Mouse (Mus musculus): ENCODE data around the gene Gm9195. TPM values are rescaled to one million over a fixed set of nuclear protein-coding genes. Genes with fewer than 3 reads are reported as not detected.

The Gm9195 gene
- polyA plus RNA-seq, 1 experiment: not detected

GRCm38 (mm10) chr14:72466384-72466783 is 25.3 kb downstream of the Gm9195 start:
- Histone ChIP-seq H3K36me3 (ENCODE audit: control insufficient read depth, insufficient read depth) (no peaks in the 10 kb centered on the region), H3K27me3 (ENCODE audit: control insufficient read depth, insufficient read depth, insufficient read length) (peaks cover 34% of the 10 kb centered on the region), H3ac (ENCODE audit: control insufficient read depth, insufficient read length, low read depth) (no peak overlapping the region), H3K79me3 (ENCODE audit: low read depth) (no peaks in the 10 kb centered on the region), H3K79me2 (ENCODE audit: control insufficient read depth, insufficient read depth) (no peaks in the 10 kb centered on the region), H3K4me3 (ENCODE audit: insufficient read depth, poor library complexity, severe bottlenecking) (no peak overlapping the region)
- TF ChIP-seq MYOD1 (IDR thresholded peaks at IDR 0.05; ENCODE audit: control insufficient read depth, insufficient read length, low read depth) (no peak), MYOG (IDR thresholded peaks at IDR 0.05; ENCODE audit: control insufficient read depth, extremely low read depth, insufficient read length) (no peak), CTCF (IDR thresholded peaks at IDR 0.05; ENCODE audit: control insufficient read depth, insufficient read depth, insufficient read length) (no peak), USF1 (IDR thresholded peaks at IDR 0.05; ENCODE audit: low read depth) (no peak), MAX (IDR thresholded peaks at IDR 0.05) (no peak), CEBPB (IDR thresholded peaks at IDR 0.05; ENCODE audit: low read depth) (no peak), FOSL1 (IDR thresholded peaks at IDR 0.05; ENCODE audit: insufficient read depth, low read length, poor library complexity, severe bottlenecking) (no peak)

GRCm38 (mm10) chr14:72461591-72461990 is 30.0 kb downstream of the Gm9195 start:
- TF ChIP-seq USF1 (IDR thresholded peaks at IDR 0.05; ENCODE audit: low read depth) (no peak), FOSL1 (IDR thresholded peaks at IDR 0.05; ENCODE audit: insufficient read depth, low read length, poor library complexity, severe bottlenecking) (no peak), CEBPB (IDR thresholded peaks at IDR 0.05; ENCODE audit: low read depth) (no peak)
- Histone ChIP-seq H3K4me3 (ENCODE audit: insufficient read depth, poor library complexity, severe bottlenecking) (no peak overlapping the region), H3K79me3 (ENCODE audit: low read depth) (no peaks in the 10 kb centered on the region), H3K79me2 (ENCODE audit: control insufficient read depth, insufficient read depth) (no peaks in the 10 kb centered on the region), H3ac (ENCODE audit: control insufficient read depth, insufficient read length, low read depth) (no peak overlapping the region), H3K27me3 (ENCODE audit: control insufficient read depth, insufficient read depth, insufficient read length) (peaks cover 5% of the 10 kb centered on the region), H3K36me3 (ENCODE audit: control insufficient read depth, insufficient read depth) (no peaks in the 10 kb centered on the region)

- Histone ChIP-seq H3K36me3 (ENCODE audit: control insufficient read depth, insufficient read depth) (no peaks in the 10 kb centered on the region), H3K79me3 (ENCODE audit: low read depth) (no peaks in the 10 kb centered on the region), H3K4me3 (ENCODE audit: insufficient read depth, poor library complexity, severe bottlenecking) (no peak overlapping the region), H3ac (ENCODE audit: control insufficient read depth, insufficient read length, low read depth) (no peak overlapping the region), H3K27me3 (ENCODE audit: control insufficient read depth, insufficient read depth, insufficient read length) (no peaks in the 10 kb centered on the region), H3K79me2 (ENCODE audit: control insufficient read depth, insufficient read depth) (no peaks in the 10 kb centered on the region)
- TF ChIP-seq CTCF (IDR thresholded peaks at IDR 0.05; ENCODE audit: control insufficient read depth, insufficient read depth, insufficient read length): no peak
- TF ChIP-seq FOSL1 (IDR thresholded peaks at IDR 0.05; ENCODE audit: insufficient read depth, low read length, poor library complexity, severe bottlenecking): no peak
- no peak for TF ChIP-seq MYOG (IDR thresholded peaks at IDR 0.05; ENCODE audit: control insufficient read depth, extremely low read depth, insufficient read length)
- TF ChIP-seq USF1 (IDR thresholded peaks at IDR 0.05; ENCODE audit: low read depth): no peak
- no peak for TF ChIP-seq MYOD1 (IDR thresholded peaks at IDR 0.05; ENCODE audit: control insufficient read depth, insufficient read length, low read depth)
These were observed 31.3 kb downstream of the Gm9195 start for GRCm38 (mm10) chr14:72460291-72460690.

GRCm38 (mm10) chr14:72458930-72459329 is 32.7 kb downstream of the Gm9195 start:
- Histone ChIP-seq H3K79me3 (ENCODE audit: low read depth) (no peaks in the 10 kb centered on the region), H3K79me2 (ENCODE audit: control insufficient read depth, insufficient read depth) (no peaks in the 10 kb centered on the region), H3ac (ENCODE audit: control insufficient read depth, insufficient read length, low read depth) (no peak overlapping the region), H3K27me3 (ENCODE audit: control insufficient read depth, insufficient read depth, insufficient read length) (no peaks in the 10 kb centered on the region), H3K4me3 (ENCODE audit: insufficient read depth, poor library complexity, severe bottlenecking) (no peak overlapping the region), H3K36me3 (ENCODE audit: control insufficient read depth, insufficient read depth) (no peaks in the 10 kb centered on the region)
- no peak for TF ChIP-seq MYOG (IDR thresholded peaks at IDR 0.05; ENCODE audit: control insufficient read depth, extremely low read depth, insufficient read length)
- no peak for TF ChIP-seq MAX (IDR thresholded peaks at IDR 0.05)
- TF ChIP-seq CEBPB (IDR thresholded peaks at IDR 0.05; ENCODE audit: low read depth): no peak
- TF ChIP-seq MYOD1 (IDR thresholded peaks at IDR 0.05; ENCODE audit: control insufficient read depth, insufficient read length, low read depth): no peak
- TF ChIP-seq FOSL1 (IDR thresholded peaks at IDR 0.05; ENCODE audit: insufficient read depth, low read length, poor library complexity, severe bottlenecking): no peak
- TF ChIP-seq CTCF (IDR thresholded peaks at IDR 0.05; ENCODE audit: control insufficient read depth, insufficient read depth, insufficient read length): no peak
- TF ChIP-seq USF1 (IDR thresholded peaks at IDR 0.05; ENCODE audit: low read depth): no peak

GRCm38 (mm10) chr14:72447141-72448091 is 44.2 kb downstream of the Gm9195 start:
- Histone ChIP-seq H3K79me2 (ENCODE audit: control insufficient read depth, insufficient read depth) (no peaks in the 10 kb centered on the region), H3K79me3 (ENCODE audit: low read depth) (no peaks in the 10 kb centered on the region), H3K36me3 (ENCODE audit: control insufficient read depth, insufficient read depth) (no peaks in the 10 kb centered on the region), H3ac (ENCODE audit: control insufficient read depth, insufficient read length, low read depth) (no peak overlapping the region), H3K4me3 (ENCODE audit: insufficient read depth, poor library complexity, severe bottlenecking) (no peak overlapping the region), H3K27me3 (ENCODE audit: control insufficient read depth, insufficient read depth, insufficient read length) (peaks cover 20% of the 10 kb centered on the region)
- peak; percentile 23 for TF ChIP-seq CTCF (IDR thresholded peaks at IDR 0.05; ENCODE audit: control insufficient read depth, insufficient read depth, insufficient read length)
- TF ChIP-seq FOSL1 (IDR thresholded peaks at IDR 0.05; ENCODE audit: insufficient read depth, low read length, poor library complexity, severe bottlenecking): no peak

GRCm38 (mm10) chr14:72442936-72443335 is 48.7 kb downstream of the Gm9195 start:
- no peak for TF ChIP-seq CEBPB (IDR thresholded peaks at IDR 0.05; ENCODE audit: low read depth)
- no peak for TF ChIP-seq USF1 (IDR thresholded peaks at IDR 0.05; ENCODE audit: low read depth)
- no peak for TF ChIP-seq MYOG (IDR thresholded peaks at IDR 0.05; ENCODE audit: control insufficient read depth, extremely low read depth, insufficient read length)
- TF ChIP-seq FOSL1 (IDR thresholded peaks at IDR 0.05; ENCODE audit: insufficient read depth, low read length, poor library complexity, severe bottlenecking): no peak
- no peak for TF ChIP-seq MAX (IDR thresholded peaks at IDR 0.05)
- TF ChIP-seq CTCF (IDR thresholded peaks at IDR 0.05; ENCODE audit: control insufficient read depth, insufficient read depth, insufficient read length): no peak
- TF ChIP-seq MYOD1 (IDR thresholded peaks at IDR 0.05; ENCODE audit: control insufficient read depth, insufficient read length, low read depth): no peak
- no peak overlapping the region for H3K4me3 ChIP-seq (ENCODE audit: insufficient read depth, poor library complexity, severe bottlenecking)

More at GRCm38 (mm10) chr14:72442936-72443335, 48.7 kb downstream of the Gm9195 start:
- Histone ChIP-seq H3K36me3 (ENCODE audit: control insufficient read depth, insufficient read depth) (no peaks in the 10 kb centered on the region), H3K27me3 (ENCODE audit: control insufficient read depth, insufficient read depth, insufficient read length) (peaks cover 22% of the 10 kb centered on the region), H3K79me2 (ENCODE audit: control insufficient read depth, insufficient read depth) (no peaks in the 10 kb centered on the region), H3ac (ENCODE audit: control insufficient read depth, insufficient read length, low read depth) (no peak overlapping the region), H3K79me3 (ENCODE audit: low read depth) (no peaks in the 10 kb centered on the region)

All from C2C12 (cell line).